Mouse (Mus musculus): Measurements from ENCODE around the gene Pdlim1.
"Not testable (repeated sequence)": the region's sequence is repeated elsewhere in the genome, so short reads cannot be mapped to it uniquely, and the experiment has no call there.

GRCm38 (mm10) chr19:40202947-40203346 lies 68.7 kb downstream of the Pdlim1 start:
- TF ChIP-seq CTCF (IDR thresholded peaks at IDR 0.05; ENCODE audit: low read depth, low read length); POLR2A (IDR thresholded peaks at IDR 0.05; ENCODE audit: extremely low read depth, insufficient read depth, low read length): not testable (repeated sequence)

Measured in liver, adult 2 months (tissue).